Mouse (Mus musculus) midbrain, embryonic 10.5 days (tissue): Measurements from ENCODE around the gene Maml1. TPM values are rescaled to one million over a fixed set of nuclear protein-coding genes. Genes with fewer than 3 reads are reported as not detected.

ENCODE experiments used
- DNase-seq: peaks from one replicate; pipeline ENCODE4 v3.0.0-alpha.2; 2017; ENCODE audit warnings: low spot score
- H3K27ac ChIP-seq: fragments of 300-500 bp; sonication (generic); replicated peaks from 2 replicates; pipeline ENCODE4 v1.5.1; 2016; ENCODE audit warnings: mild to moderate bottlenecking
- H3K27me3 ChIP-seq: fragments of 300-500 bp; sonication (generic); 2 replicates; pipeline ENCODE4 v1.6.1; 2016; ENCODE audit warnings: low read depth, mild to moderate bottlenecking; ENCODE audit not compliant: poor library complexity, severe bottlenecking
- H3K36me3 ChIP-seq: fragments of 300-500 bp; sonication (generic); 2 replicates; pipeline ENCODE4 v1.6.1; 2016; ENCODE audit warnings: mild to moderate bottlenecking, moderate library complexity
- H3K4me1 ChIP-seq: fragments of 300-500 bp; sonication (generic); 2 replicates; pipeline ENCODE4 v1.6.1; 2016
- H3K4me3 ChIP-seq: fragments of 300-500 bp; sonication (generic); 2 replicates; pipeline ENCODE4 v1.5.1; 2016; ENCODE audit warnings: mild to moderate bottlenecking, moderate library complexity
- H3K9me3 ChIP-seq: fragments of 300-500 bp; sonication (generic); replicated peaks from 2 replicates; pipeline ENCODE4 v1.6.1; 2016; ENCODE audit warnings: mild to moderate bottlenecking
- WGBS: fragments of 180-500 bp; shearing (Covaris S2); methylation state at CpG from one replicate; pipeline ENCODE4 v1.1.7; 2016; 5-methylcytosine and 5-hydroxymethylcytosine counted together
- polyA plus RNA-seq: library from polyadenylated mRNA; unstranded; fragments of >200 nt; fragmentation: Nextera tagmentation; extraction: Ambion mirVana; gene quantifications from 2 replicates; pipeline ENCODE4 v1.2.1, GENCODE M21; 2016

Gene Maml1
- polyA plus RNA-seq, 1 experiment from 2014 or later = 5.6 TPM

- Histone ChIP-seq H3K27me3 (no peaks in the 10 kb centered on the region), H3K36me3 (peaks cover 35% of the 10 kb centered on the region), H3K9me3 (no peaks in the 10 kb centered on the region), H3K27ac (no peak overlapping the region), H3K4me1 (peaks cover 2% of the 10 kb centered on the region; the same call in 1 of the 2 replicates), H3K4me3 (no peak overlapping the region)
- DNase-seq = no peak
- WGBS = 94% methylated on average over 2 of the region's 2 CpGs
Measured at GRCm38 (mm10) chr11:50275077-50275476, 17.0 kb downstream of the Maml1 start.

GRCm38 (mm10) chr11:50272819-50273218 lies 19.3 kb downstream of the Maml1 start:
- Histone ChIP-seq H3K4me1 (peaks cover 2% of the 10 kb centered on the region; the same call in 1 of the 2 replicates), H3K27ac (no peak overlapping the region), H3K27me3 (no peaks in the 10 kb centered on the region), H3K9me3 (no peaks in the 10 kb centered on the region), H3K36me3 (peaks cover 31% of the 10 kb centered on the region), H3K4me3 (no peak overlapping the region)
- 89% methylated on average over 2 of the region's 2 CpGs for WGBS
- DNase-seq = no peak

GRCm38 (mm10) chr11:50269885-50270284 lies 22.2 kb downstream of the Maml1 start:
- Histone ChIP-seq H3K27me3 (no peaks in the 10 kb centered on the region), H3K4me3 (no peak overlapping the region), H3K4me1 (no peaks in the 10 kb centered on the region), H3K36me3 (peaks cover 44% of the 10 kb centered on the region), H3K9me3 (no peaks in the 10 kb centered on the region), H3K27ac (no peak overlapping the region)
- no peak for DNase-seq
- WGBS = 97% methylated on average over 1 of the region's 1 CpGs

GRCm38 (mm10) chr11:50269163-50269562 lies 22.9 kb downstream of the Maml1 start:
- H3K27me3 ChIP-seq = no peaks in the 10 kb centered on the region
- 85% methylated on average over 2 of the region's 2 CpGs for WGBS
- H3K27ac ChIP-seq = no peak overlapping the region
- no peak overlapping the region for H3K4me3 ChIP-seq
- H3K4me1 ChIP-seq = no peaks in the 10 kb centered on the region
- no peaks in the 10 kb centered on the region for H3K9me3 ChIP-seq
- DNase-seq = no peak
- H3K36me3 ChIP-seq = peaks cover 52% of the 10 kb centered on the region

- DNase-seq = no peak
- 96% methylated on average over 3 of the region's 3 CpGs for WGBS
- Histone ChIP-seq H3K4me3 (no peak overlapping the region), H3K9me3 (no peaks in the 10 kb centered on the region), H3K27ac (no peak overlapping the region), H3K4me1 (no peaks in the 10 kb centered on the region), H3K36me3 (peaks cover 72% of the 10 kb centered on the region), H3K27me3 (no peaks in the 10 kb centered on the region)
Measured at GRCm38 (mm10) chr11:50266997-50267396, 25.1 kb downstream of the Maml1 start.

- DNase-seq = no peak
- H3K9me3 ChIP-seq = no peaks in the 10 kb centered on the region
- H3K4me1 ChIP-seq = no peaks in the 10 kb centered on the region
- H3K4me3 ChIP-seq = no peak overlapping the region
- WGBS = 93% methylated on average over 8 of the region's 8 CpGs
- H3K36me3 ChIP-seq = peaks cover 79% of the 10 kb centered on the region
- H3K27me3 ChIP-seq = no peaks in the 10 kb centered on the region
- H3K27ac ChIP-seq = no peak overlapping the region
Measured at GRCm38 (mm10) chr11:50265931-50266330, 26.2 kb downstream of the Maml1 start.

GRCm38 (mm10) chr11:50263198-50263597 lies 28.9 kb downstream of the Maml1 start:
- Histone ChIP-seq H3K27ac (no peak overlapping the region), H3K9me3 (no peaks in the 10 kb centered on the region), H3K4me3 (no peak overlapping the region), H3K36me3 (peaks cover 97% of the 10 kb centered on the region), H3K27me3 (no peaks in the 10 kb centered on the region), H3K4me1 (no peaks in the 10 kb centered on the region)
- no peak for DNase-seq
- WGBS = 91% methylated on average over 3 of the region's 3 CpGs

- Histone ChIP-seq H3K4me1 (no peaks in the 10 kb centered on the region), H3K27me3 (no peaks in the 10 kb centered on the region), H3K27ac (no peak overlapping the region), H3K4me3 (no peak overlapping the region), H3K36me3 (peaks cover 99% of the 10 kb centered on the region), H3K9me3 (no peaks in the 10 kb centered on the region)
- 95% methylated on average over 4 of the region's 4 CpGs for WGBS
- DNase-seq = no peak
Measured at GRCm38 (mm10) chr11:50262020-50262419, 30.1 kb downstream of the Maml1 start.

GRCm38 (mm10) chr11:50258310-50258709 lies 33.8 kb downstream of the Maml1 start:
- no peak for DNase-seq
- Histone ChIP-seq H3K4me3 (no peak overlapping the region), H3K9me3 (no peaks in the 10 kb centered on the region), H3K36me3 (peaks cover 81% of the 10 kb centered on the region), H3K27ac (no peak overlapping the region), H3K4me1 (peaks cover 2% of the 10 kb centered on the region; the same call in 1 of the 2 replicates), H3K27me3 (no peaks in the 10 kb centered on the region)
- WGBS = 92% methylated on average over 7 of the region's 7 CpGs

- no peaks in the 10 kb centered on the region for H3K27me3 ChIP-seq
- H3K36me3 ChIP-seq = peaks cover 64% of the 10 kb centered on the region
- peaks cover 13% of the 10 kb centered on the region; the same call in 1 of the 2 replicates for H3K4me1 ChIP-seq
- no peaks in the 10 kb centered on the region for H3K9me3 ChIP-seq
- DNase-seq = no peak
- H3K4me3 ChIP-seq = no peak overlapping the region
- no peak overlapping the region for H3K27ac ChIP-seq
- 92% methylated on average over 7 of the region's 7 CpGs for WGBS
Measured at GRCm38 (mm10) chr11:50256615-50257014, 35.5 kb downstream of the Maml1 start.

- Histone ChIP-seq H3K4me3 (no peak overlapping the region), H3K27ac (no peak overlapping the region)
- 87% methylated on average over 12 of the region's 12 CpGs for WGBS
Measured at GRCm38 (mm10) chr11:50254010-50254580, 38.0 kb downstream of the Maml1 start.

GRCm38 (mm10) chr11:50253393-50253792 lies 38.7 kb downstream of the Maml1 start:
- H3K9me3 ChIP-seq = no peaks in the 10 kb centered on the region
- H3K4me3 ChIP-seq = no peak overlapping the region
- H3K36me3 ChIP-seq = peaks cover 32% of the 10 kb centered on the region
- 0 out of 2 replicates have a peak overlapping the region, but pooled peaks have one; percentile 6 for H3K27ac ChIP-seq
- H3K27me3 ChIP-seq = no peaks in the 10 kb centered on the region
- WGBS = 78% methylated on average over 1 of the region's 1 CpGs
- DNase-seq = no peak
- H3K4me1 ChIP-seq = peaks cover 13% of the 10 kb centered on the region; the same call in 1 of the 2 replicates

More at GRCm38 (mm10) chr11:50254010-50254580, 38.0 kb downstream of the Maml1 start:
- Histone ChIP-seq H3K36me3 (peaks cover 39% of the 10 kb centered on the region), H3K4me1 (peaks cover 13% of the 10 kb centered on the region; the same call in 1 of the 2 replicates), H3K27me3 (no peaks in the 10 kb centered on the region), H3K9me3 (no peaks in the 10 kb centered on the region)
- no peak for DNase-seq

GRCm38 (mm10) chr11:50252684-50253265 lies 39.3 kb downstream of the Maml1 start:
- H3K4me3 ChIP-seq = no peak overlapping the region
- WGBS = 87% methylated on average over 11 of the region's 11 CpGs
- no peak for DNase-seq
- peaks cover 13% of the 10 kb centered on the region; the same call in 1 of the 2 replicates for H3K4me1 ChIP-seq
- H3K9me3 ChIP-seq = no peaks in the 10 kb centered on the region
- H3K27me3 ChIP-seq = no peaks in the 10 kb centered on the region
- peaks cover 26% of the 10 kb centered on the region for H3K36me3 ChIP-seq
- H3K27ac ChIP-seq = no peak overlapping the region; the same call in 1 of the 2 replicates
